Mouse (Mus musculus): Measurements from ENCODE around the gene Cacna1e. TPM values are rescaled to one million over a fixed set of nuclear protein-coding genes. Genes with fewer than 3 reads are reported as not detected.

Gene Cacna1e
- 0.12 and 0.24 TPM in 2 replicates for polyA plus RNA-seq (2015; fragmentation: Nextera tagmentation; extraction: Ambion mirVana)

- 7% methylated on average over 31 of the region's 31 CpGs for WGBS
- H3K4me3 ChIP-seq: peak within 1 kb of the TSS; percentile 59
- H3K36me3 ChIP-seq: no peaks in the 10 kb centered on the region
- peak within 1 kb of the TSS; percentile 70 for H3K9ac ChIP-seq
- no peak for ATAC-seq (ENCODE audit: extremely low read depth, insufficient number of reproducible peaks, low FRiP score, low TSS enrichment)
- H3K27me3 ChIP-seq (replicated peaks): peaks cover 52% of the 10 kb centered on the region
- no peak within 1 kb of the TSS for H3K27ac ChIP-seq (replicated peaks)
- peak within 1 kb of the TSS; percentile 81 for H3K4me2 ChIP-seq
- no peaks in the 10 kb centered on the region for H3K9me3 ChIP-seq
- peaks cover 14% of the 10 kb centered on the region for H3K4me1 ChIP-seq
Measured at GRCm38 (mm10) chr1:154884275-154885206, at the start of gene Cacna1e. Cacna1e (minus strand) TSS chr1:154884501.

DNA sequence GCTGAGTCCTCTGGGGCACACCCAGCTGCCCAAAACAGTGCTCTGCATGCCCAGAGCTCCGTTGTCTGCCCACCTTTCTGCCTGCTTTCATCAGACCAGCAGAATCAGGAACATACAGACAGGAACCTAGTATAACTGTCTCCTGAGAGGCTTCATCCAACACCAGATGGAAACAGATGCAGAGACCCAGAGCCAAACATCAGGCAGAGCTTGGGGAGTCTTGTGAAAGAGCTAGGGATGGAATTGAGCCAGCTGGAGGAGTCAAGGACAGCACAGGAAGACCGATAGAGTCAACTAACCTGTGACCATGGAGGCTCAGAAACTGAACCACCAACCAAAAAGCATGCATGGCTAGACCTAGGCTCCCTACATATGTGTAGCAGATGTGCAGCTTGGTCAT, 34.1 kb upstream of the Cacna1e start:
- 64% methylated on average over 2 of the region's 2 CpGs for WGBS
- Histone ChIP-seq H3K4me2 (no peak overlapping the region), H3K9me3 (no peaks in the 10 kb centered on the region), H3K27ac (replicated peaks) (no peak overlapping the region), H3K36me3 (no peaks in the 10 kb centered on the region), H3K27me3 (replicated peaks) (no peaks in the 10 kb centered on the region), H3K9ac (no peak overlapping the region), H3K4me3 (no peak overlapping the region), H3K4me1 (no peaks in the 10 kb centered on the region)
- ATAC-seq (ENCODE audit: extremely low read depth, insufficient number of reproducible peaks, low FRiP score, low TSS enrichment): no peak

DNA sequence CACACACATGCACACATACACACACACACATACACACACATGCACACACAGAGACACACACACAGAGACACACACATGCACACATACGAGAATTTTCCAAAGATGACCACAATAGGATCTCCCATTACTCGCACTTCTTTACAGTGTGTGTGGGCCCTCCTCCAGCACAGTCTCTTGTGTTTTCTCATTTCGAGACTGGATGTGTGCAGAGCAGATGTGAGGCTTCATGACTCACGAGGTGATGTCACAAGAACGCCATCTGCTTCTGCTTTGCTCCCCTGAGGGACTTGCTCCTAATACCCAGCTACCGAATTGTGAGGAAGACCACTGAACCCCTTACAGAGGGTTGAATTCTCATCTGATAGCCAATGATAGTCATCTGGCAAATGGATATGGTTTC, 33.1 kb upstream of the Cacna1e start:
- WGBS: 69% methylated on average over 6 of the region's 6 CpGs
- no peak for ATAC-seq (ENCODE audit: extremely low read depth, insufficient number of reproducible peaks, low FRiP score, low TSS enrichment)
- H3K4me1 ChIP-seq: no peaks in the 10 kb centered on the region

DNA sequence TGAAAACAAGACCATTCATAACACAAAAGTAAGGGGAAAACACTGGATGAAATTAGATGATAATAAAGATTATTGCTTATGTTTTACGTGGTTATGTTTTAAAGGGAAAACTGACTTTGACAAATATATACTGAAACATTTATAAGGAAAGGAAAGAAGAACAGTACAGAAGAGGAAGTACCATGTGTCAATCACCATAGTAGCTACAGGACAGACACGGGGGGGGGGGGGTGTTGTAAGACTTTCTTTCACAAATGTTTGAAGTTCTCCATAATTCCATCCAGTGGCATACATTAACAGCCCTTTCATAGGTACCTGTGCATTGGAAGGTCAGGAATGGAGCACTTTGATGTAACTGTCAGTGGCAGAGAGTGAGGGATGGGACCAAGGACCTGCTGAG, 25.3 kb upstream of the Cacna1e start:
- 71% methylated on average over 2 of the region's 2 CpGs for WGBS
- H3K4me3 ChIP-seq: no peak overlapping the region

More for the DNA sequence above, 33.1 kb upstream of the Cacna1e start:
- Histone ChIP-seq H3K27ac (replicated peaks) (no peak overlapping the region), H3K9ac (no peak overlapping the region), H3K9me3 (no peaks in the 10 kb centered on the region), H3K4me3 (no peak overlapping the region), H3K27me3 (replicated peaks) (no peaks in the 10 kb centered on the region), H3K4me2 (no peak overlapping the region), H3K36me3 (no peaks in the 10 kb centered on the region)

GRCm38 (mm10) chr1:154897390-154897789, 13.1 kb upstream of the Cacna1e start:
- Histone ChIP-seq H3K9ac (no peak overlapping the region), H3K4me3 (no peak overlapping the region), H3K4me2 (no peak overlapping the region), H3K27ac (replicated peaks) (no peak overlapping the region), H3K36me3 (no peaks in the 10 kb centered on the region), H3K4me1 (no peaks in the 10 kb centered on the region), H3K9me3 (peaks cover 4% of the 10 kb centered on the region; the same call in 1 of the 2 replicates), H3K27me3 (replicated peaks) (no peaks in the 10 kb centered on the region)
- no peak for ATAC-seq (ENCODE audit: extremely low read depth, insufficient number of reproducible peaks, low FRiP score, low TSS enrichment)
- WGBS: 78% methylated on average over 2 of the region's 2 CpGs

More for the DNA sequence above, 25.3 kb upstream of the Cacna1e start:
- no peaks in the 10 kb centered on the region for H3K36me3 ChIP-seq
- H3K9me3 ChIP-seq: no peaks in the 10 kb centered on the region
- ATAC-seq (ENCODE audit: extremely low read depth, insufficient number of reproducible peaks, low FRiP score, low TSS enrichment): no peak
- H3K27ac ChIP-seq (replicated peaks): no peak overlapping the region
- no peak overlapping the region for H3K4me2 ChIP-seq
- no peaks in the 10 kb centered on the region for H3K27me3 ChIP-seq (replicated peaks)
- no peaks in the 10 kb centered on the region for H3K4me1 ChIP-seq
- no peak overlapping the region for H3K9ac ChIP-seq

DNA sequence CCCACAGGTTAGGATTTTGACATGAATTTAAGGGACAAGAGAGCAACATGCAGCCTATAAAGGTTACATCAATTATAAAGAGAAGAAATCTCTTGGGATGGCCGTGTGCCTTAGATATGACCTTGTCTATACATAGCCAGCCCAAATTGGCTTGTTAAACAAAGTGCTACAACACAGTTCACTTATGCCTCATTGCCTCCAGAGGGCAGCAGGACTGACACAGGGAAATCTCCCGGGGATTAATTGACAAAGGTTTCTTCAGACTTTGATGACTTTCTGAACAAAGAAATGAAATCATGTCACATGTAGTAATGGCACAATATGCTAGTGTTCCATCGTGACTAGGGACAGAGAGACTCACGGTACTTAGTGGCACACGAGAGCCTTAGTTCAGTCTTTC, 5.9 kb upstream of the Cacna1e start:
- ATAC-seq (ENCODE audit: extremely low read depth, insufficient number of reproducible peaks, low FRiP score, low TSS enrichment): no peak
- Histone ChIP-seq H3K9me3 (peaks cover 4% of the 10 kb centered on the region; the same call in 1 of the 2 replicates), H3K27me3 (replicated peaks) (peaks cover 25% of the 10 kb centered on the region), H3K4me1 (no peaks in the 10 kb centered on the region), H3K4me2 (no peak overlapping the region), H3K4me3 (no peak overlapping the region), H3K36me3 (no peaks in the 10 kb centered on the region), H3K9ac (no peak overlapping the region), H3K27ac (replicated peaks) (no peak overlapping the region)
- 62% methylated on average over 5 of the region's 5 CpGs for WGBS

DNA sequence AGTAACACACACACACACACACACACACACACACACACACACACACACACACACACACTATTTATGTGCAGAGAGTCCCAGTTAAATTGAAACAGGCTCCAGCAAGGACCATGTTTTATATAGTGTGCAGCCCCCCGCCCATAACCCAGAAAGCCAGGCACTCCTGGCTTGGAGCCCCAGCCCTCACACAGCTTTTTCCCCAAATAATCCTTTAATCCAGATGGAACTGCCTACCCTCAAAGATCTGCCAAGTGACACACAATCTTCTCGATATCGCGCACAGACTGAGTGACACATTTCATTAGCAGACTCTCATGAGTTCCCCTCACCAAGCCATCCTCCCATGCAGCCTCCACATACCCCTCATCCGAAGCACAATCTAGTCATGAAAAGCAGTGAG, 4.2 kb upstream of the Cacna1e start:
- 75% methylated on average over 5 of the region's 5 CpGs for WGBS
- H3K4me1 ChIP-seq: peaks cover 11% of the 10 kb centered on the region
- H3K9ac ChIP-seq: no peak overlapping the region
- no peak for ATAC-seq (ENCODE audit: extremely low read depth, insufficient number of reproducible peaks, low FRiP score, low TSS enrichment)
- no peak overlapping the region for H3K4me3 ChIP-seq
- peaks cover 36% of the 10 kb centered on the region for H3K27me3 ChIP-seq (replicated peaks)
- no peaks in the 10 kb centered on the region for H3K36me3 ChIP-seq
- peaks cover 4% of the 10 kb centered on the region; the same call in 1 of the 2 replicates for H3K9me3 ChIP-seq
- no peak overlapping the region for H3K4me2 ChIP-seq
- H3K27ac ChIP-seq (replicated peaks): no peak overlapping the region

DNA sequence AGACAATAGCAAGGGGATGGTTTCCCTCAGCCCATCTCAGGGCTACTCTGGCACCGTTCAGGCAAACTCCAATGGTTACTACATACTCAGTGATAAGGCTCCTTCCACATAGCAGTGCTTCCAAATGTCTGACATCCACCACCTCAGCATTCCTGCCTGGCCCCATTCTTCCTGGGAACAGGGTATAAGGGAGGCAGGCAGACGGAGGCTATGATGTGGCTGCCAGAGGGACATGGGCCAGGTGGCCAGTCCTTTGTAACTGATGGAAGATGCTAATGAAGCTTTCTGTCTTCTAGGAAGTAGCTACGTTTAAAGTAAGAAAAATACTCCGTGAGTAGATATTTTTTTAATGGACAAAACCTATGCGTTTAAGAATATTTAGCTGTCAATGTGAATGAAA, 3.7 kb upstream of the Cacna1e start:
- H3K4me2 ChIP-seq: no peak overlapping the region
- 65% methylated on average over 5 of the region's 5 CpGs for WGBS
- peaks cover 14% of the 10 kb centered on the region for H3K4me1 ChIP-seq
- H3K36me3 ChIP-seq: no peaks in the 10 kb centered on the region
- H3K9ac ChIP-seq: no peak overlapping the region
- H3K27me3 ChIP-seq (replicated peaks): peaks cover 40% of the 10 kb centered on the region
- no peak for ATAC-seq (ENCODE audit: extremely low read depth, insufficient number of reproducible peaks, low FRiP score, low TSS enrichment)
- no peak overlapping the region for H3K4me3 ChIP-seq
- no peak overlapping the region for H3K27ac ChIP-seq (replicated peaks)
- H3K9me3 ChIP-seq: peaks cover 4% of the 10 kb centered on the region; the same call in 1 of the 2 replicates

GRCm38 (mm10) chr1:154887546-154887945, 3.2 kb upstream of the Cacna1e start:
- no peak for ATAC-seq (ENCODE audit: extremely low read depth, insufficient number of reproducible peaks, low FRiP score, low TSS enrichment)
- Histone ChIP-seq H3K27me3 (replicated peaks) (peaks cover 45% of the 10 kb centered on the region), H3K9me3 (peaks cover under 1% of the 10 kb centered on the region; the same call in 1 of the 2 replicates), H3K4me1 (peaks cover 14% of the 10 kb centered on the region), H3K4me3 (no peak overlapping the region), H3K9ac (no peak overlapping the region), H3K27ac (replicated peaks) (no peak overlapping the region), H3K36me3 (no peaks in the 10 kb centered on the region), H3K4me2 (no peak overlapping the region)
- 82% methylated on average over 3 of the region's 3 CpGs for WGBS

DNA sequence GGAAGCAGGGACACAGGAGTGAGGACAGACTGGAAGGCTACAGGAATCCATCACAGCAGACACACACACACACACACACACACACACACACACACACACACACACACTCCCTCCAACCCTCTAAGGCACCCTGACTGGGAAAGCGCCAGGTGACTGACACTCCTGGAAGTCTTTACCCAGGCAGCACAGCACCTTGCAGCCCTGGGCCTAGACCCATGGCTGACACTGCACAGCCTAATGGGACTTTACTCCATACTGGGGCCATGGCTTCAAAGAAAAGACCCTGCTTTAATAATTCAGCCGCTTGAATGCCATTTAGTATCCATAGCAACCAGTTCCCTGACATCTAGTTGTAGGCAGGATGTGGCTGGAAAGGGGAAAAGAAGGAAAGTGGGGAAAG, 2.3 kb upstream of the Cacna1e start:
- H3K36me3 ChIP-seq: no peaks in the 10 kb centered on the region
- H3K4me3 ChIP-seq: no peak overlapping the region
- no peak overlapping the region for H3K4me2 ChIP-seq
- peaks cover 14% of the 10 kb centered on the region for H3K4me1 ChIP-seq
- H3K9ac ChIP-seq: no peak overlapping the region
- no peak overlapping the region for H3K27ac ChIP-seq (replicated peaks)
- no peaks in the 10 kb centered on the region for H3K9me3 ChIP-seq
- peaks cover 52% of the 10 kb centered on the region for H3K27me3 ChIP-seq (replicated peaks)
- ATAC-seq (ENCODE audit: extremely low read depth, insufficient number of reproducible peaks, low FRiP score, low TSS enrichment): no peak
- 68% methylated on average over 2 of the region's 2 CpGs for WGBS

- Histone ChIP-seq H3K27me3 (replicated peaks) (peaks cover 52% of the 10 kb centered on the region), H3K9ac (no peak overlapping the region), H3K9me3 (no peaks in the 10 kb centered on the region), H3K4me3 (no peak overlapping the region), H3K27ac (replicated peaks) (no peak overlapping the region), H3K4me2 (peak overlapping the region; percentile 81; the same call in 1 of the 2 replicates), H3K36me3 (no peaks in the 10 kb centered on the region), H3K4me1 (peaks cover 14% of the 10 kb centered on the region)
- no peak for ATAC-seq (ENCODE audit: extremely low read depth, insufficient number of reproducible peaks, low FRiP score, low TSS enrichment)
- WGBS: 27% methylated on average over 6 of the region's 6 CpGs
Measured at GRCm38 (mm10) chr1:154885207-154885548, 877 bp upstream of the Cacna1e start.

Measured in heart, embryonic 13.5 days (tissue).